Mouse (Mus musculus): ENCODE measurements around the gene Dnajb13. TPM values are rescaled to one million over a fixed set of nuclear protein-coding genes. Genes with fewer than 3 reads are reported as not detected.

Dnajb13 gene
- polyA plus RNA-seq, 1 experiment from 2014 or later = 1.6 TPM

DNA sequence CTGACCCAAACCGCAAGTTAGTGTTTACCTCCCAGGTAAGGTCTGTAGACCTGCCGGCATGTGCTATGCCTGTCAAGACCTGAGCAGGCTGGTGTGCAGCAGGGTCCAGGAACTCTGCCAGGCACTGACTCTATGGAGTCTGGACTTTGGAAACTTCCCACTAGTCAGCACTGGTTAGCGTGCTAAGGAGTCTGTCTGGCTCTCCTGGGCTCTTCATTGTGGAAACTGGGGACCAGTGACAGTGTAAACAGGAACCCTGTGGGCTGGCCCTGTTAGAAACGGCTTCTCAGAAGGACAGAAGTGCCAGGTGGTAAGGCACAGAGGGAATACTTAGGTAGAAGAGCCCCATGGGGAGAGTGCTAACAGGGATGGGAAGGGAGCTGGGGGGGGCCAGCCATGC is 49.5 kb downstream of the Dnajb13 start:
- WGBS = 62% methylated on average over 4 of the region's 4 CpGs
- H3K27ac ChIP-seq (ENCODE audit: low read depth, low read length) = peak overlapping the region; percentile 99
- H3K27me3 ChIP-seq (replicated peaks; ENCODE audit: control insufficient read depth, insufficient read depth, low read length) = no peaks in the 10 kb centered on the region
- H3K36me3 ChIP-seq (ENCODE audit: control insufficient read depth, insufficient read depth, low read length) = peaks cover 2% of the 10 kb centered on the region
- H3K4me1 ChIP-seq (replicated peaks; ENCODE audit: control insufficient read depth, insufficient read depth, low read length) = peaks cover 62% of the 10 kb centered on the region
- no peak for ATAC-seq (replicated peaks; ENCODE audit: low FRiP score)
- peak overlapping the region; percentile 45 for H3K4me3 ChIP-seq (ENCODE audit: low read depth, low read length)
- peak overlapping the region; percentile 71 for H3K9ac ChIP-seq (ENCODE audit: low read depth, low read length)
- DNase-seq (ENCODE audit: low spot score) = no peak
- no peaks in the 10 kb centered on the region for H3K9me3 ChIP-seq (ENCODE audit: control insufficient read depth, low read length)
- peak overlapping the region; percentile 75 for H3K4me2 ChIP-seq

DNA sequence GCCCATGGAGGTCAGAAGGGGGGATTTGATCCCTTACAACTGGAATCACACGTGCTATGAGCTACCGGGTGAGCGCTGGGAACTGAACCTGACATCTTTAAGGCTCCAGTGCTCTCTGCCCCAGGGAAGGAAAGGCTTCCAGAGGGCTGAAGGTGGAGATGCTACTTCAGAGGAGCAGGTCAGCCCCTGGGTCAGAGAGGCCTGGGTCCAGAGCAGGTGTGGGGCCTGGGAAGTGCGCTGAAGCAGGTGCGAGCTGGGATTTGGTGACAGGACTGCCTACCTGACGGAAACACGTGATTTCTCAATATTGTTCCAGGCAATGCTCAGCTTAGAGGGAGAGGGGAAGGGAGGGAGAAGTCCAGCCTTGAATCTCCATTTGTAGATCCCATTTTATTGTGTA is 50.5 kb downstream of the Dnajb13 start:
- Histone ChIP-seq H3K4me2 (peak overlapping the region; percentile 75), H3K4me3 (ENCODE audit: low read depth, low read length) (no peak overlapping the region), H3K9ac (ENCODE audit: low read depth, low read length) (peak overlapping the region; percentile 71), H3K9me3 (ENCODE audit: control insufficient read depth, low read length) (no peaks in the 10 kb centered on the region), H3K4me1 (replicated peaks; ENCODE audit: control insufficient read depth, insufficient read depth, low read length) (peaks cover 60% of the 10 kb centered on the region), H3K36me3 (ENCODE audit: control insufficient read depth, insufficient read depth, low read length) (peaks cover 8% of the 10 kb centered on the region; the same call in 1 of the 2 replicates), H3K27ac (ENCODE audit: low read depth, low read length) (peak overlapping the region; percentile 99), H3K27me3 (replicated peaks; ENCODE audit: control insufficient read depth, insufficient read depth, low read length) (no peaks in the 10 kb centered on the region)
- ATAC-seq (replicated peaks; ENCODE audit: low FRiP score) (no peak), DNase-seq (ENCODE audit: low spot score) (no peak)
- 92% methylated on average over 7 of the region's 7 CpGs for WGBS

DNA sequence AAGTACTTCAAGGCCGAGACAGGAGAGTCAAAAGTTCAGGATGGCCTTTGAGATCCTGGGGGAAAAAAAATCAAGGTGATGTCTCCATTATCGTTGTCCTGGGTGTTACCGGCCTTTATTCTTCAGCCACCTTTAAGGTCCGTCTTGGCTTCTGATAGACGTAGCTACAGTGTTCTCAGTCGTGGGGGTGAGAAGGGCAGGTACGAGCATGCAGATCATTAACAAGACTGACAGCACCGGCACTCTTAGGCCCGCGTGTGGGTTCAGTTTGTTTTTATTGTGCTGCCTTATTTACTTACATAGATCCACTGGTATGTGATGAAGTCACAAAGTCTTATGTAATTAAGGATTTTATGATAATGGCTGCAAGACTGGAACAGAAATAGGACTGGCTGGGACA is 51.0 kb downstream of the Dnajb13 start:
- Histone ChIP-seq H3K36me3 (ENCODE audit: control insufficient read depth, insufficient read depth, low read length) (peaks cover 8% of the 10 kb centered on the region; the same call in 1 of the 2 replicates), H3K9ac (ENCODE audit: low read depth, low read length) (peak overlapping the region; percentile 71), H3K27me3 (replicated peaks; ENCODE audit: control insufficient read depth, insufficient read depth, low read length) (no peaks in the 10 kb centered on the region), H3K4me2 (peak overlapping the region; percentile 75), H3K4me3 (ENCODE audit: low read depth, low read length) (no peak overlapping the region), H3K27ac (ENCODE audit: low read depth, low read length) (peak overlapping the region; percentile 99), H3K4me1 (replicated peaks; ENCODE audit: control insufficient read depth, insufficient read depth, low read length) (peaks cover 57% of the 10 kb centered on the region), H3K9me3 (ENCODE audit: control insufficient read depth, low read length) (no peaks in the 10 kb centered on the region)
- WGBS = 73% methylated on average over 10 of the region's 10 CpGs
- no peak for DNase-seq (ENCODE audit: low spot score)
- no peak for ATAC-seq (replicated peaks; ENCODE audit: low FRiP score)

DNA sequence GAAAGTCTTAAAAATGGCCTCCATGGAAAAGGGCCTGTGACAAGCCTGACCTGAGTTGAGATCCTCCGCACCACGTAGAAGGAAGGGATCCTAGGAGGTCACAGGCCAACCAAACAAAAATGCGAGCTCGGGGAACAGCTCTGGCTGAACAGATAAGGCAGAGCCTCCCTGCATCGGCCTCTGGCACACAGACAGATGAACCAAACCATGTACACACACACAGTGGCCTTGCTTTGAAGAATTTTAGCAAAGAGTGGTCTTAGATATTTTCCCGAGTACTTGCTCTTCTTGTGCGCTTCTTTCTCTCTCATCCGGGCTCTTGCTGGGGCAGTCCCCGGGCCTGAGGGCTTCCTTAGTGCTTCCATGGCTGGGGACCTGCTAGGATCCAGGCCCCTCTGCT is 51.6 kb downstream of the Dnajb13 start:
- H3K4me3 ChIP-seq (ENCODE audit: low read depth, low read length) = no peak overlapping the region
- peak overlapping the region; percentile 37; the same call in 1 of the 2 replicates for H3K9ac ChIP-seq (ENCODE audit: low read depth, low read length)
- peak overlapping the region; percentile 45 for H3K4me2 ChIP-seq
- H3K9me3 ChIP-seq (ENCODE audit: control insufficient read depth, low read length) = no peaks in the 10 kb centered on the region
- WGBS = 36% methylated on average over 9 of the region's 9 CpGs
- peak; percentile 59 for ATAC-seq (replicated peaks; ENCODE audit: low FRiP score)
- H3K27me3 ChIP-seq (replicated peaks; ENCODE audit: control insufficient read depth, insufficient read depth, low read length) = no peaks in the 10 kb centered on the region
- H3K27ac ChIP-seq (ENCODE audit: low read depth, low read length) = peak overlapping the region; percentile 99
- H3K36me3 ChIP-seq (ENCODE audit: control insufficient read depth, insufficient read depth, low read length) = peaks cover 8% of the 10 kb centered on the region; the same call in 1 of the 2 replicates
- H3K4me1 ChIP-seq (replicated peaks; ENCODE audit: control insufficient read depth, insufficient read depth, low read length) = peaks cover 55% of the 10 kb centered on the region
- peak; percentile 46 for DNase-seq (ENCODE audit: low spot score)

DNA sequence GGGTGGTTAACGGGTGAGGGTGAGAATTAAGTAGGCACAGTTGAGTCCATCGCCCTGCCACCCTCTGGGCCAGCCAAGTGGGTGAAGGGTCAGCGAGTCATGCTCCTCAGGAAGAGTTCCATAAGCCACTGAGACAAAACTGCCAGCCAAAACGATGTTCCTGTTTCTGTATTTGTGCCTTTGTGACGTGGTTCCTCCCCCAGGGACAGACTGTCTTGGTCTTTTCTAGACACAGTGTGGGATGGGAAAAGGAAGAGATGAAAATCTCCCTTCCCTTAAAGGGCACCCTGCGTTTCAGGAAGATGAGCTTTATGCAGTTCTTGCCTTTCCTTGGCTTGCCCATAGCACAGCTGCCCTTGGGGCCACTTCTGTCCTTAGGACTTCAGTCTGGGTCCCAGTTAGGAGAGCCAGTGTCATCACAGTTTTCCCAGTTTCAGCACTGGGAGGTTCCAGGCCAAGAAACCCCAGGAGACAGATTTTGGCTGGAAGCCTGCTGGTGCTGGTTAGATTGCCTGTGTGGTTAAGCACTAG is 53.1 kb downstream of the Dnajb13 start:
- WGBS = 69% methylated on average over 6 of the region's 6 CpGs
- peaks cover 50% of the 10 kb centered on the region for H3K4me1 ChIP-seq (replicated peaks; ENCODE audit: control insufficient read depth, insufficient read depth, low read length)
- H3K27ac ChIP-seq (ENCODE audit: low read depth, low read length) = peak overlapping the region; percentile 87; the same call in 1 of the 2 replicates
- no peak overlapping the region for H3K4me2 ChIP-seq
- H3K4me3 ChIP-seq (ENCODE audit: low read depth, low read length) = no peak overlapping the region
- ATAC-seq (replicated peaks; ENCODE audit: low FRiP score) (no peak), DNase-seq (ENCODE audit: low spot score) (no peak)
- no peaks in the 10 kb centered on the region for H3K27me3 ChIP-seq (replicated peaks; ENCODE audit: control insufficient read depth, insufficient read depth, low read length)
- no peaks in the 10 kb centered on the region for H3K9me3 ChIP-seq (ENCODE audit: control insufficient read depth, low read length)
- no peak overlapping the region for H3K9ac ChIP-seq (ENCODE audit: low read depth, low read length)
- peaks cover 8% of the 10 kb centered on the region; the same call in 1 of the 2 replicates for H3K36me3 ChIP-seq (ENCODE audit: control insufficient read depth, insufficient read depth, low read length)

DNA sequence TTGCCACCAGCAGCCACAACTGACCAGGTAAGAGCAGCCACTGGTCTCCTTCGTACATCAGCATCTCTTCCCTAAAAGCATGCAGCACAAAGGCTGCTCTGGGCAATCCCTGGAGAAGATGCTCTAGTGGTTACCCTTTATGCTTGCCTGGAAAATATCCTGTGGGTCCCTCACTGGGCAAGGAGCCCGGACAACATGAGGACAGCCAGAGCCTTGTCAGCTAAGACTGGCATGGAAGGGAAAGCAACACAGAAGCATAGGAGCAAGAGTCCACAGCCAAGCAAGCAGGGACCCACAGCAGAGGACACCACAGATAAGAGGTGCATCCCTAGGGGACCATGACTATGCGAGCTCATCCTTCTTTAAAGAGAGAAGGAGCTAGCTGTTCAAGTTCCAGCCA is 54.9 kb downstream of the Dnajb13 start:
- Histone ChIP-seq H3K4me2 (no peak overlapping the region), H3K9me3 (ENCODE audit: control insufficient read depth, low read length) (no peaks in the 10 kb centered on the region), H3K27me3 (replicated peaks; ENCODE audit: control insufficient read depth, insufficient read depth, low read length) (no peaks in the 10 kb centered on the region), H3K9ac (ENCODE audit: low read depth, low read length) (no peak overlapping the region), H3K4me3 (ENCODE audit: low read depth, low read length) (no peak overlapping the region), H3K36me3 (ENCODE audit: control insufficient read depth, insufficient read depth, low read length) (peaks cover 13% of the 10 kb centered on the region; the same call in 1 of the 2 replicates), H3K4me1 (replicated peaks; ENCODE audit: control insufficient read depth, insufficient read depth, low read length) (peaks cover 34% of the 10 kb centered on the region), H3K27ac (ENCODE audit: low read depth, low read length) (no peak overlapping the region)
- ATAC-seq (replicated peaks; ENCODE audit: low FRiP score) (no peak), DNase-seq (ENCODE audit: low spot score) (no peak)
- WGBS = 92% methylated on average over 3 of the region's 3 CpGs

DNA sequence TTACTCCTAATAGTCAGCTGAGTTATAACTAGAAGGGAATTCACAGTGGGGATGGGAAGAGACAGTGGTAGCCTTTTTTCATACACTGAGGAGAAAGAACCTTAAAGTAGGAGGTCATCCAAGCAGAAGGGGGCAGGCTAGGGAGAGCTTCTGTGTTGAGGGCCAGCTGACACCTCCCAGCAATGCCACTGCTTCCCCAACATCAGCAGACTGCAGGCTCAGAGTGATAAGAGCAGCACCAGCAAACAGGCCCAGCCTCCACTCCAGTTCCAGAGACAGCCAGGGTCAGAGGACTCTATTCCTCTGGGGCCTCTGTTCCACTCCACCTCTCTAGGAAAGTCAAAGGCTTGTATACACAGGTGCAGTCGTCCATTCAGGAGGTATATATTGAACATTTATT is 56.6 kb downstream of the Dnajb13 start:
- Histone ChIP-seq H3K36me3 (ENCODE audit: control insufficient read depth, insufficient read depth, low read length) (peaks cover 18% of the 10 kb centered on the region; the same call in 1 of the 2 replicates), H3K27ac (ENCODE audit: low read depth, low read length) (peak overlapping the region; percentile 46; the same call in 1 of the 2 replicates), H3K9me3 (ENCODE audit: control insufficient read depth, low read length) (no peaks in the 10 kb centered on the region), H3K4me2 (no peak overlapping the region), H3K9ac (ENCODE audit: low read depth, low read length) (peak overlapping the region; percentile 38; the same call in 1 of the 2 replicates), H3K4me1 (replicated peaks; ENCODE audit: control insufficient read depth, insufficient read depth, low read length) (peaks cover 18% of the 10 kb centered on the region), H3K4me3 (ENCODE audit: low read depth, low read length) (no peak overlapping the region), H3K27me3 (replicated peaks; ENCODE audit: control insufficient read depth, insufficient read depth, low read length) (no peaks in the 10 kb centered on the region)
- no peak for DNase-seq (ENCODE audit: low spot score)
- peak; percentile 91 for ATAC-seq (replicated peaks; ENCODE audit: low FRiP score)
- WGBS = 50% methylated on average over 1 of the region's 1 CpGs

Other genes starting within 250 kb of the Dnajb13 start
- gene P4ha3, start 229.4 kb downstream of the Dnajb13 start, polyA plus RNA-seq (2014; fragmentation: Nextera tagmentation; extraction: Ambion mirVana) = 5.9 and 7.1 TPM in 2 replicates
- gene C2cd3, start 142.7 kb downstream of the Dnajb13 start, polyA plus RNA-seq (2014; fragmentation: Nextera tagmentation; extraction: Ambion mirVana) = 25.3 and 28.2 TPM in 2 replicates
- 56.4 and 56.5 TPM in 2 replicates for gene Ppme1, start 142.7 kb downstream of the Dnajb13 start, polyA plus RNA-seq (2014; fragmentation: Nextera tagmentation; extraction: Ambion mirVana)
- not detected in 2 replicates for gene Ucp3, start 42.0 kb downstream of the Dnajb13 start, polyA plus RNA-seq (2014; fragmentation: Nextera tagmentation; extraction: Ambion mirVana)
- gene Ucp2, start 21.6 kb downstream of the Dnajb13 start, polyA plus RNA-seq (2014; fragmentation: Nextera tagmentation; extraction: Ambion mirVana) = 487 and 491 TPM in 2 replicates
- 26.3 and 27.5 TPM in 2 replicates for gene Coa4, start 22.1 kb upstream of the Dnajb13 start, polyA plus RNA-seq (2014; fragmentation: Nextera tagmentation; extraction: Ambion mirVana)
- 81.6 and 85.7 TPM in 2 replicates for gene Rab6a, start 92.5 kb upstream of the Dnajb13 start, polyA plus RNA-seq (2014; fragmentation: Nextera tagmentation; extraction: Ambion mirVana)
- gene Mrpl48, start 93.3 kb upstream of the Dnajb13 start, polyA plus RNA-seq (2014; fragmentation: Nextera tagmentation; extraction: Ambion mirVana) = 78.9 and 81.2 TPM in 2 replicates
- 1.1 and 2.0 TPM in 2 replicates for gene Plekhb1, start 147.5 kb upstream of the Dnajb13 start, polyA plus RNA-seq (2014; fragmentation: Nextera tagmentation; extraction: Ambion mirVana)
- gene Fam168a, start 191.7 kb upstream of the Dnajb13 start, polyA plus RNA-seq (2014; fragmentation: Nextera tagmentation; extraction: Ambion mirVana) = 16.2 and 18.8 TPM in 2 replicates

Data from liver, embryonic 11.5 days (tissue).